Mouse (Mus musculus) erythroblast, embryonic 14.5 days (primary cell): ENCODE measurements around the gene Foxn3.

Experiments
- GATA1 ChIP-seq: IDR thresholded peaks from 2 replicates; pipeline ENCODE4 v1.6.1; 2012; ENCODE audit warnings: low read length, inconsistent platforms, mixed read lengths
- TAL1 ChIP-seq: IDR thresholded peaks from 3 replicates; pipeline ENCODE4 v1.6.1; 2012; ENCODE audit warnings: low read length, inconsistent platforms, mixed read lengths

GRCm38 (mm10) chr12:99348940-99349649 is 214.3 kb downstream of the Foxn3 start:
- TF ChIP-seq GATA1: no peak
- no peak for TF ChIP-seq TAL1
